Mouse (Mus musculus) embryonic fibroblast, embryonic 13.5 days (primary cell): ENCODE measurements around the gene Rasl11b.

Experiments used
- CTCF ChIP-seq: IDR thresholded peaks from 2 replicates; pipeline ENCODE4 v1.5.1; 2011; ENCODE audit warnings: mild to moderate bottlenecking, control low read depth, low read length, moderate library complexity, borderline replicate concordance; ENCODE audit not compliant: insufficient read depth
- POLR2A ChIP-seq: IDR thresholded peaks from 2 replicates; pipeline ENCODE4 v1.6.1; 2011; ENCODE audit warnings: low read depth, mild to moderate bottlenecking, control low read depth, low read length, moderate library complexity

GRCm38 (mm10) chr5:74233808-74234207, 38.7 kb downstream of the Rasl11b start:
- TF ChIP-seq CTCF (no peak), POLR2A (no peak)
